Mouse (Mus musculus) testis, adult 2 months (tissue): ENCODE results near the gene Slc25a33. TPM values are rescaled to one million over a fixed set of nuclear protein-coding genes. Genes with fewer than 3 reads are reported as not detected.

Source experiments
- H3K27ac ChIP-seq: fragments of 200-500 bp; 2 replicates; pipeline ENCODE4 v1.5.1; 2012; ENCODE audit warnings: low read depth, low read length; ENCODE audit not compliant: control insufficient read depth, insufficient read depth
- H3K27me3 ChIP-seq: fragments of 200-500 bp; 2 replicates; pipeline ENCODE4 v1.6.1; 2012; ENCODE audit warnings: mild to moderate bottlenecking, low read length, moderate library complexity; ENCODE audit not compliant: control insufficient read depth, insufficient read depth
- H3K36me3 ChIP-seq: fragments of 200-500 bp; 2 replicates; pipeline ENCODE4 v1.6.1; 2012; ENCODE audit warnings: mild to moderate bottlenecking, low read length; ENCODE audit not compliant: control insufficient read depth, insufficient read depth
- H3K4me1 ChIP-seq: fragments of 200-500 bp; 2 replicates; pipeline ENCODE4 v1.6.1; 2012; ENCODE audit warnings: low read length; ENCODE audit not compliant: control insufficient read depth, insufficient read depth
- H3K4me3 ChIP-seq: fragments of 200-500 bp; 2 replicates; pipeline ENCODE4 v1.5.1; 2012; ENCODE audit warnings: low read depth, mild to moderate bottlenecking, low read length, moderate library complexity, mixed read lengths; ENCODE audit not compliant: control insufficient read depth
- CTCF ChIP-seq: fragments of 200-500 bp; IDR thresholded peaks from 2 replicates; pipeline ENCODE4 v1.5.1; 2012; ENCODE audit warnings: low read depth, mild to moderate bottlenecking, inconsistent platforms, low read length, moderate library complexity; ENCODE audit not compliant: control insufficient read depth, insufficient read depth, insufficient replicate concordance
- POLR2A ChIP-seq: fragments of 200-500 bp; IDR thresholded peaks from 2 replicates; pipeline ENCODE4 v1.6.1; 2012; ENCODE audit warnings: low read depth, mild to moderate bottlenecking, inconsistent platforms, low read length, moderate library complexity; ENCODE audit not compliant: control insufficient read depth
- polyA plus RNA-seq: library from polyadenylated mRNA; depleted of rRNA; stranded (reverse); fragments of >200 nt; gene quantifications from 2 replicates; pipeline ENCODE4 v1.2.3, GENCODE M21; 2012

Gene Slc25a33
- polyA plus RNA-seq, 1 experiment, result 56.3 TPM

- TF ChIP-seq CTCF, result no peak
- no peak for TF ChIP-seq POLR2A
- no peaks in the 10 kb centered on the region; the same call in 1 of the 2 replicates for H3K36me3 ChIP-seq
Observed at GRCm38 (mm10) chr4:149723021-149723390, 51.1 kb downstream of the Slc25a33 start.

GRCm38 (mm10) chr4:149722104-149723020 is 51.7 kb downstream of the Slc25a33 start:
- no peak overlapping the region for H3K4me3 ChIP-seq
- no peak overlapping the region for H3K27ac ChIP-seq
- TF ChIP-seq POLR2A, result no peak
- TF ChIP-seq CTCF, result no peak
- H3K27me3 ChIP-seq, result no peaks in the 10 kb centered on the region
- H3K36me3 ChIP-seq, result no peaks in the 10 kb centered on the region
- H3K4me1 ChIP-seq, result peaks cover 2% of the 10 kb centered on the region; the same call in 1 of the 2 replicates

More at GRCm38 (mm10) chr4:149723021-149723390, 51.1 kb downstream of the Slc25a33 start:
- Histone ChIP-seq H3K4me1 (peaks cover 2% of the 10 kb centered on the region; the same call in 1 of the 2 replicates), H3K27ac (no peak overlapping the region), H3K27me3 (no peaks in the 10 kb centered on the region), H3K4me3 (no peak overlapping the region)

GRCm38 (mm10) chr4:149721163-149721562 is 52.9 kb downstream of the Slc25a33 start:
- TF ChIP-seq CTCF (no peak), POLR2A (no peak)
- no peaks in the 10 kb centered on the region; the same call in 1 of the 2 replicates for H3K36me3 ChIP-seq
- H3K27ac ChIP-seq, result no peak overlapping the region
- H3K27me3 ChIP-seq, result no peaks in the 10 kb centered on the region
- no peak overlapping the region for H3K4me3 ChIP-seq
- peaks cover 2% of the 10 kb centered on the region; the same call in 1 of the 2 replicates for H3K4me1 ChIP-seq

- Histone ChIP-seq H3K27me3 (no peaks in the 10 kb centered on the region), H3K4me1 (peaks cover 2% of the 10 kb centered on the region; the same call in 1 of the 2 replicates), H3K27ac (no peak overlapping the region), H3K36me3 (no peaks in the 10 kb centered on the region; the same call in 1 of the 2 replicates), H3K4me3 (no peak overlapping the region)
- TF ChIP-seq POLR2A (no peak), CTCF (peak; percentile 35; the same call in 1 of the 2 replicates)
Observed at GRCm38 (mm10) chr4:149719686-149720085, 54.4 kb downstream of the Slc25a33 start.

- Histone ChIP-seq H3K27me3 (no peaks in the 10 kb centered on the region), H3K36me3 (no peaks in the 10 kb centered on the region; the same call in 1 of the 2 replicates), H3K4me3 (no peak overlapping the region), H3K4me1 (no peaks in the 10 kb centered on the region; the same call in 1 of the 2 replicates), H3K27ac (no peak overlapping the region)
- TF ChIP-seq CTCF (no peak), POLR2A (no peak)
Observed at GRCm38 (mm10) chr4:149714542-149714941, 59.5 kb downstream of the Slc25a33 start.

GRCm38 (mm10) chr4:149711955-149712354 is 62.1 kb downstream of the Slc25a33 start:
- peak; percentile 72; the same call in 1 of the 2 replicates for TF ChIP-seq CTCF
- no peak for TF ChIP-seq POLR2A
- no peak overlapping the region for H3K27ac ChIP-seq
- no peaks in the 10 kb centered on the region; the same call in 1 of the 2 replicates for H3K36me3 ChIP-seq
- no peak overlapping the region for H3K4me3 ChIP-seq
- no peaks in the 10 kb centered on the region for H3K4me1 ChIP-seq
- no peaks in the 10 kb centered on the region for H3K27me3 ChIP-seq

- no peaks in the 10 kb centered on the region for H3K4me1 ChIP-seq
- no peak for TF ChIP-seq POLR2A
- no peak for TF ChIP-seq CTCF
Observed at GRCm38 (mm10) chr4:149711485-149711884, 62.6 kb downstream of the Slc25a33 start.

More at GRCm38 (mm10) chr4:149711485-149711884, 62.6 kb downstream of the Slc25a33 start:
- no peak overlapping the region for H3K4me3 ChIP-seq
- H3K27me3 ChIP-seq, result no peaks in the 10 kb centered on the region
- H3K27ac ChIP-seq, result no peak overlapping the region
- no peaks in the 10 kb centered on the region for H3K36me3 ChIP-seq
